Mouse (Mus musculus) kidney, adult 18-20 months (tissue): ENCODE data around the gene Erc2.

Source experiments
- DNase-seq: peaks from one replicate; pipeline ENCODE4 v3.0.0; 2021

The Erc2 gene

GRCm38 (mm10) chr14:27778982-27779701 lies 156.9 kb downstream of the Erc2 start:
- DNase-seq = no peak

GRCm38 (mm10) chr14:27781221-27781620 lies 159.0 kb downstream of the Erc2 start:
- no peak for DNase-seq

GRCm38 (mm10) chr14:27784826-27785225 lies 162.6 kb downstream of the Erc2 start:
- DNase-seq = no peak

- DNase-seq = no peak
Observed at GRCm38 (mm10) chr14:27785562-27785961, 163.3 kb downstream of the Erc2 start.

- no peak for DNase-seq
Observed at GRCm38 (mm10) chr14:27789066-27789898, 167.1 kb downstream of the Erc2 start.

GRCm38 (mm10) chr14:27798184-27798934 lies 176.1 kb downstream of the Erc2 start:
- DNase-seq = no peak

- no peak for DNase-seq
Observed at GRCm38 (mm10) chr14:27800766-27801165, 178.5 kb downstream of the Erc2 start.

- DNase-seq = no peak
Observed at GRCm38 (mm10) chr14:27803961-27804360, 181.7 kb downstream of the Erc2 start.

GRCm38 (mm10) chr14:27805064-27805463 lies 182.8 kb downstream of the Erc2 start:
- DNase-seq = no peak

GRCm38 (mm10) chr14:27808080-27808479 lies 185.9 kb downstream of the Erc2 start:
- peak; percentile 47 for DNase-seq

- no peak for DNase-seq
Observed at GRCm38 (mm10) chr14:27808523-27809114, 186.4 kb downstream of the Erc2 start.

- no peak for DNase-seq
Observed at GRCm38 (mm10) chr14:27810790-27811189, 188.6 kb downstream of the Erc2 start.

- DNase-seq = no peak
Observed at GRCm38 (mm10) chr14:27811649-27812048, 189.4 kb downstream of the Erc2 start.

- no peak for DNase-seq
Observed at GRCm38 (mm10) chr14:27815739-27816138, 193.5 kb downstream of the Erc2 start.

- no peak for DNase-seq
Observed at GRCm38 (mm10) chr14:27818986-27819385, 196.8 kb downstream of the Erc2 start.

- peak; percentile 10 for DNase-seq
Observed at GRCm38 (mm10) chr14:27821801-27822200, 199.6 kb downstream of the Erc2 start.

- DNase-seq = no peak
Observed at GRCm38 (mm10) chr14:27822566-27822965, 200.3 kb downstream of the Erc2 start.

GRCm38 (mm10) chr14:27823048-27823447 lies 200.8 kb downstream of the Erc2 start:
- no peak for DNase-seq

GRCm38 (mm10) chr14:27823897-27824296 lies 201.7 kb downstream of the Erc2 start:
- DNase-seq = no peak

- DNase-seq = no peak
Observed at GRCm38 (mm10) chr14:27826829-27827228, 204.6 kb downstream of the Erc2 start.

GRCm38 (mm10) chr14:27828089-27828488 lies 205.9 kb downstream of the Erc2 start:
- DNase-seq = no peak

- DNase-seq = no peak
Observed at GRCm38 (mm10) chr14:27832196-27832595, 210.0 kb downstream of the Erc2 start.

- no peak for DNase-seq
Observed at GRCm38 (mm10) chr14:27835351-27835750, 213.1 kb downstream of the Erc2 start.
